Mouse (Mus musculus) bone marrow, adult 2 months (tissue): ENCODE measurements around the gene Rubcn. TPM values are rescaled to one million over a fixed set of nuclear protein-coding genes. Genes with fewer than 3 reads are reported as not detected.
"Not testable (repeated sequence)": the region's sequence is repeated elsewhere in the genome, so short reads cannot be mapped to it uniquely, and the experiment has no call there.

Source experiments
- H3K27ac ChIP-seq: fragments of 200-500 bp; 2 replicates; pipeline ENCODE4 v1.5.1; 2012; ENCODE audit warnings: low read depth, mild to moderate bottlenecking, control low read depth, inconsistent platforms, low read length; ENCODE audit not compliant: control insufficient read depth, poor library complexity, insufficient read depth
- H3K4me1 ChIP-seq: fragments of 200-500 bp; 2 replicates; pipeline ENCODE4 v1.6.1; 2011; ENCODE audit warnings: low read length; ENCODE audit not compliant: control insufficient read depth, insufficient read depth
- H3K4me3 ChIP-seq: fragments of 200-500 bp; replicated peaks from 2 replicates; pipeline ENCODE3; 2011; ENCODE audit warnings: mild to moderate bottlenecking, low read depth, low read length, control low read depth; ENCODE audit not compliant: control insufficient read depth
- CTCF ChIP-seq: fragments of 200-500 bp; IDR thresholded peaks from 2 replicates; pipeline ENCODE4 v1.5.1; 2011; ENCODE audit warnings: low read length, control low read depth; ENCODE audit not compliant: control insufficient read depth, insufficient read depth
- POLR2A ChIP-seq: fragments of 200-500 bp; IDR thresholded peaks from 2 replicates; pipeline ENCODE4 v1.6.1; 2011; ENCODE audit warnings: low read depth, mild to moderate bottlenecking, control low read depth, low read length, borderline replicate concordance; ENCODE audit not compliant: control insufficient read depth
- WGBS: fragments of 180-500 bp; shearing (Covaris S2); methylation state at CpG from one replicate; pipeline ENCODE4 v1.1.7; 2018; 5-methylcytosine and 5-hydroxymethylcytosine counted together
- polyA plus RNA-seq: library from polyadenylated mRNA; stranded (reverse); fragments of >200 nt; gene quantifications from 2 replicates; pipeline ENCODE4 v1.2.4, GENCODE M21; 2011; ENCODE audit warnings: low replicate concordance; ENCODE audit not compliant: missing spikeins, insufficient read depth, insufficient read length

Gene Rubcn
- polyA plus RNA-seq, 1 experiment, result 25.8 TPM

DNA sequence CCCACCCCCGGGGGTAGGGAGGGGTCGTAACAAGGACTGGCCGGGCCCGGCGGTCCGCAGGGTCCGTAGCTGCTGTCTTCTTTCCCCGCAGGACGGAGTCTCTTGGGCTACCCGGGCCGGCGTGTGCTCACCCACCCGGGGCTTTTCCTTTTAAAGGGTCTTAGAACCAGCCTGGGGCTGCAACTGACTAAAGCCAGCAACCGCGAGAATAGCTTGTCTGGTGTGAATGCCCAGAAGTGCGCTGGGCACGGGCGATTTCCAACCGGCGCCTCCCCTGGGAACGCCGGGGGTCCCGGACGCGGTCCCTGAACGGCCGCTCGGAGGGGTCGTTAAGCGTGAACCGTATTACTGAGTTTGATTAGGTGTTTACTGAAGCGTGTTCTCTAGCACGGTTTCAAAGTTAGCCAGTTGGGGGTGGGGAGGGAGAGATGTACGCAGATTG lies 612 bp upstream of the Rubcn start:
- H3K4me3 ChIP-seq, result peak overlapping the region; percentile 76
- WGBS, result 1% methylated on average over 34 of the region's 34 CpGs
- no peak overlapping the region for H3K27ac ChIP-seq

DNA sequence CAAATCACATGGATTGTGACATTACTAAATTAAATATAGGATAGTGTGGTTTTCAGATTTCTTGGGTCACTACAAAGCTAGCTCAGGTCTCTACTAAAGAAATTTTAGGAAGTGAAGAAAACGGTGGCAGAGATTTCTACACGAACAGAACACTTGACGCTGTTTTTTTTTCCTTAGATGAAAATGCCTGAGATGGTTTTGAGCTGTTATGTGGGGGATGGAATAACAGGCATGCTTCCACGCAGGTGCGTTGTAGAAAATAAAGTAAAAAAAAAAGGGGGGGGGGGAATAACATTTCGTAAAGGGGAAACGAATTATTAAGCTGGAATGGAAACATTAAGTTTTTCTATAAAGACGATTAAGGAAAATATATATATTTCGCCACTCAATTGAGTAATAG lies 735 bp downstream of the Rubcn start:
- TF ChIP-seq CTCF, result no peak
- no peak for TF ChIP-seq POLR2A
- no peaks in the 10 kb centered on the region; the same call in 1 of the 2 replicates for H3K4me1 ChIP-seq
- peak overlapping the region; percentile 76 for H3K4me3 ChIP-seq
- no peak overlapping the region for H3K27ac ChIP-seq
- 3% methylated on average over 9 of the region's 9 CpGs for WGBS

More for the DNA sequence above, 612 bp upstream of the Rubcn start:
- TF ChIP-seq CTCF (no peak), POLR2A (no peak)
- no peaks in the 10 kb centered on the region; the same call in 1 of the 2 replicates for H3K4me1 ChIP-seq

DNA sequence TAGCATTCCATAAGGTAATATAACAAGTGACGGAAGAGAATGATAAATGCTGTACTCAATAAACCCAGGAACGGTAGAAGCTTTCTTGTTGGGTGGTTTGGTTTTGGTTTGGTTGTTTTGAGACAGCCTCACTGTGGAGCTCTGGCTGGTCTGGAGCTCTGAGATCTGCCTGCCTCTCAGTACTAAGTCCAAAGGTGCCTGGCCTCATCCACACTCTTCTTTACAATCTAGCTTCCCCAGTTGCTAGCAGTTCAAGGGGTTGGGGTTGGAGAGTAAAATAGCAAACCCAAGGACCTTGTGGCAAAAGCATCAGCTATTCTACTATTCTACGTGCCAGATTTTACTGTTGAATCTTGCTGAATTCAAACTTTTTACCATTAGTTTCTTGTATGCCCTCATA lies 1.7 kb downstream of the Rubcn start:
- TF ChIP-seq CTCF (no peak), POLR2A (no peak)
- H3K4me3 ChIP-seq, result no peak overlapping the region
- H3K4me1 ChIP-seq, result no peaks in the 10 kb centered on the region; the same call in 1 of the 2 replicates
- 85% methylated on average over 3 of the region's 3 CpGs for WGBS
- H3K27ac ChIP-seq, result no peak overlapping the region

- WGBS, result 68% methylated on average over 1 of the region's 1 CpGs
- not testable (repeated sequence) for H3K4me1 ChIP-seq, H3K4me3 ChIP-seq, H3K27ac ChIP-seq
Measured at GRCm38 (mm10) chr16:32875281-32875680, 2.3 kb downstream of the Rubcn start.

DNA sequence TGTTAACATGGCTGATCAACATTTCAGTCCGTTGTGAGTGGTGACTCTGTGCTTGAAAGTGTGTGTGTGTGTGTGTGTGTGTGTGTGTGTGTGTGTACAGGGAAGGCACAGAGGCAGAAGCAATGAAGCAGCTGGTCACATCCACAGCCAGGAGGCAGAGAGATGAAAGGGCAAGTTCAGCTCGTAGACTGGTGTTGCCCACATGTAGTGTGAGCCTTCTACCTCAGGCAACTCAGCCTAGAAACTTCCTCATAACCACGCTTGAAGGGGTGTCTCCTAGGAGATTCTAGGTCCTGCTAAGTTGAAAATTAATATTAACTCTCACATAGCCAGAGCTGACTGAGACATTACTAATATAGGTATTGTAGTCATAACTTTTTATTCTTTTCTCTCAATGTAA lies 4.2 kb downstream of the Rubcn start:
- Histone ChIP-seq H3K27ac (no peak overlapping the region), H3K4me1 (no peaks in the 10 kb centered on the region; the same call in 1 of the 2 replicates), H3K4me3 (no peak overlapping the region)
- 39% methylated on average over 3 of the region's 3 CpGs for WGBS
- no peak for TF ChIP-seq POLR2A

- TF ChIP-seq POLR2A, result no peak
- TF ChIP-seq CTCF, result no peak
- Histone ChIP-seq H3K4me1 (peaks cover 2% of the 10 kb centered on the region; the same call in 1 of the 2 replicates), H3K27ac (no peak overlapping the region), H3K4me3 (no peak overlapping the region)
- WGBS, result 77% methylated on average over 5 of the region's 5 CpGs
Measured at GRCm38 (mm10) chr16:32870231-32870630, 7.3 kb downstream of the Rubcn start.

DNA sequence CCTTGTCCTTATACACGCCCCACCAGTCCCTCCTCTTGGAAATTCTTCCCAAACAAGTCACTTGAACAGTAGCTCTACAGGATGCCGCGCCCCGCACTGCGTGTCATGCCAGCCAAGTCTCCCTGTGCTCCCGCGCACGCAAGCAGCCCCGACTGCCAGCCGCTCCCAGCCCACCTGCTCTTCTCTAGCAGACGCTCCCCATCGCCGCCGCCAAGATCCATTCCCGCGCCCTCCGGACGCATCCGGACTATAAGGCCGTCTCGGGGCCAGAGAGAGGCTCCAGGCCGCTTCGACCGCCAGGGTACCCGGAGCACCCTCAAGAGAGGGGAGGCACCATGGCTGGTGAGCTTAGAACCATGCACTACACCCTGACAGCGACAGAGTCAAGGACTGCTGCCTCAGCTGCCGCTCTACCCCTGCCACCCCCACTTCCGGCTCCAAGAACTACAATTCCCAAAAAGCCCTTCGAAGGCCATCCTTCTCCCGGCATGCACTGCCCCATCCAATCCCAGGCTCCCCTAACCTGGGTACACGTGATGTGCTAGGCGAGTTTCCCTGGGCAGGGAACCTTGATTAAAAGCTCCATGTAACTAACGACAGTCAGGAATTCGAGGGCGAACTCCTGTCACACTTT lies 9.5 kb downstream of the Rubcn start:
- TF ChIP-seq POLR2A (0 out of 2 replicates have a peak, but pooled peaks have one; percentile 51), CTCF (no peak)
- peak overlapping the region; percentile 70 for H3K27ac ChIP-seq
- peaks cover 2% of the 10 kb centered on the region; the same call in 1 of the 2 replicates for H3K4me1 ChIP-seq
- under 1% methylated on average over 35 of the region's 35 CpGs for WGBS
- H3K4me3 ChIP-seq, result peak overlapping the region; percentile 68

DNA sequence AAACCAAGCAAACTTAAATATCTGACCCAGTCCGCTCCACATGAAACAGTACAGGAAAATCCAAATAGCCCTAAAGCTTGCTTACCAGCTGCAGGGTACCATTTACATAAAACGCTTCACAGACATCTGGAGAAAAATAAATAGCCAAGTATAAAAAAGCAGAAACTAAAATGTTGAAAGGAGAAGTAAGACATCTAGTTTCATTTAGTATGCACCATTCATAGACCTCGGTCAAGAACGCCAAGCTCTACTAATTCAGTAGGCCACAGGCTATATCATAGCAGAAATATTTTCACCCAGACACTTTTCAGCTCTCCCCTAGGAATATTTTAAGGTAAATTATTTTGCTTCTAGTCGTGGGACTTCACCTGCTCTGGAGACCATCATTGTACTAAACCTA lies 10.9 kb downstream of the Rubcn start:
- Histone ChIP-seq H3K4me3 (peak overlapping the region; percentile 54), H3K27ac (peak overlapping the region; percentile 65; the same call in 1 of the 2 replicates), H3K4me1 (peaks cover 2% of the 10 kb centered on the region; the same call in 1 of the 2 replicates)
- TF ChIP-seq CTCF, result no peak
- TF ChIP-seq POLR2A, result no peak
- 37% methylated on average over 5 of the region's 5 CpGs for WGBS

DNA sequence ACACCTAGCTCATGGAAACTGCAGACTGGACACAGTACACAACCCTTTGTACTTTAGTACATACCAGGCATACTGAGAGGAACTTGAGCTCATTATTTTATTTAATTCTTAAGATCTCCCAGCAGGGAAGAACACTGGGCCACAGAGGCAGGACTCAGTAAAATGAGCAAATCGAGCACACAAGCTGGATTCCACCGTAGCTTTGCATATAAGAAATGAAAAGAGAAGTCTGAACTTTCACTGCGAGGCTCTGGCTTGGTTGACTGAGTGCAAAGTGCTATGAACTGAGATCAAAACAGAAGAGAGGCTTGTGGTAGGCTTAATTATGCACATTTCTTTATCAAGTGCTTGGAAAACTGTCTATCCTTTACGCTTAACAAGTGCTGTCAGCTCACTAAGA lies 12.2 kb downstream of the Rubcn start:
- TF ChIP-seq POLR2A, result no peak
- no peak for TF ChIP-seq CTCF
- Histone ChIP-seq H3K4me1 (peaks cover 2% of the 10 kb centered on the region; the same call in 1 of the 2 replicates), H3K4me3 (no peak overlapping the region), H3K27ac (no peak overlapping the region)
- 74% methylated on average over 4 of the region's 4 CpGs for WGBS
